Mouse (Mus musculus) lung, postnatal 25 days (tissue): ENCODE measurements at regions not wholly inside any gene's neighbourhood (a gene's known extent, or its start where the extent isn't known, plus 50 kb on each side); places are given as distances from the start of the nearest gene placed in this dataset.
"Not testable (repeated sequence)": the region's sequence is repeated elsewhere in the genome, so short reads cannot be mapped to it uniquely, and the experiment has no call there.

Experiments
- DNase-seq: peaks from one replicate; pipeline ENCODE4 v3.0.0; 2022; ENCODE audit warnings: low spot score

DNA sequence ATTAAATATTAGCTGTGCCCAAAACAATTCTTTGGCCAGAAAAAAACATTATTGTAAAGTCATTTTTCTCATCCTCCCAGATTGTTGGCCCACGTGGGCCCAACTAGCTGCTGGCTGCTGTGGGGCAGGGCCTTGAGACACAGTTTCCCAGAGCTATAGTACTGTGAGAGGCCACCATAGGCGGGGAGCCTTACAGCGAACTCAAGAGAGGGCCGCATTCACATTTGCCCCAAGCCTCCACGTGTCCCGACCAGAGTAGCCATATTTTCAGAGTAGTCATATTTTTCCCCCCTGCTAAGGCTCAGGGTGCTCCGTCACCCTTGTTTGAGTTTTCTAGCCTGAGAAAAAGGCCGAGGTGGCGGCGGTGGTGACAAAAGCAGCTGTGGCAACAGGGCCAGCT, 826.3 kb downstream of the Dad1 start:
- not testable (repeated sequence) for DNase-seq

DNA sequence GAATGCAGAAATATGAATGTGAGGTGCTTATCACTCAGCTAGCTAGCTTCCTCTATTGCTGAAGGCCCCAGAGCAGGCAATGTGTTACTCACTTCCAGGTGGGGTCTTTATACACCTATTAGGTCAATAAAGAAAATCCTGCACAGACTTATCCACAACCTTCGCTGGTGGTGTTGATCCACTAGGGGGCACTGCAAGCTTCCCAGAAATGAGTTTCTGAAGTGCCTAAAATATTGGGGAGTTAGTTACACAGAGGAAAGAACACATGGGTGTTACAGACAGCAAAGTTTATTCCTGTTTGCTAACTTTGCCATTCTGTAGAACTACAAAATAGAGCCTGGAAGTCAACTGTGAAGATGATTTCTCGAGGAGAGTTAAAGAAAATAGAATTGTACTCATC, 836.9 kb downstream of the Dad1 start:
- DNase-seq = not testable (repeated sequence)

DNA sequence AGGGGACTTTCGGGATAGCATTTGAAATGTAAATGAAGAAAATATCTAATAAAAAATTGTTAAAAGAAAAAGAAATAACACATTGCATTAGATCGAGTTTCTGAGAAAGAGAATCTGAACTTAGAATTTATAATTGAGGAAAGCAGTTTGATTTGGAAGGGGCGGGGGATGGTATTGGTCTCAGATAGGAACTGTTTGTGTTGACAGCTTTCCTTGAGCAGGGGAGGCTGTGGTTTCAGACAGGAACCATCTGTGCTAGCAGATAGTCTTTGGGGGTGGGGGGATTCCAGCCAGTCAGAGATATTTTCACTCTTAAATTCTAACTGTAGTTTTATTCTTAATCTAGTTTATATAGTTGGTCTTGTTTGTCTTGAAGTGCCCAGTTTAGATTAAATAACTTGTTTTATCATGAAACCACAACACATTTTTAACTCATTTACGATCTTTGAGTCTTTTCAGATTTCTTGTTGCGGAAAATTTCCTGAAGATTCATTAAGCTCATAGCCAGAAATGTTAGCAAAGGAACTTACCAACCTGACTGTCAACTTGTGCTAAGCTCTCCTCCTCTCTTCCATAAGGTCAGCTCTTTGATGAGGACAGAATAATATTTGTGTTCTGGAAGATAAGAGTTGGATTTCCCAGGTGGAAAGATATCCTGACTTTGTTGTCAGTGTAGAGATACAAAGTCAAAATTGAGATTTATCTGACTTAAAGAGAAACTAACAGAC, 846.2 kb downstream of the Dad1 start:
- DNase-seq = not testable (repeated sequence)

DNA sequence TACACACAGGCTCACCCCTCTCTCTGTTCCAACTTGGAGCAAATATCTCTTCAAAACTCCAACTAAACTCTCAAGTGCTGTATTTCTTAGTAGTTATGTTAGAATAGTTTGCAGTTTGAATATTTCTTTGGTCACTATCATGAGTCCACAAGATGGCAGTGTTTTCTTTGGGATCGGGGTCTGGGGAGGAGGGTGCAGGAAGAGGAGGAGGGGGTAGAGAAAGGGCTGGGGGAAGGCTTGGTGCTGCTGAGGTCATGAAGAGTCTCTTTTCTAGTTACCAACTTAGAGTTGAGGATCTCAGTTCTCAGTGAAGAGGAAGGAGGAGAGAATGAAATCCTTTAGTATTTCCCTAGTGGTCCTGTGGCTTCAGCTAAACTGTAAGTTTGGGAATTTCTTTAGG, 863.6 kb downstream of the Dad1 start:
- DNase-seq = not testable (repeated sequence)

GRCm38 (mm10) chr14:53374591-53374990, 879.0 kb upstream of the Olfr1507 start:
- DNase-seq = not testable (repeated sequence)

- DNase-seq = not testable (repeated sequence)
Measured at GRCm38 (mm10) chr14:53373777-53374468, 878.4 kb upstream of the Olfr1507 start.

- DNase-seq = no peak
Measured at GRCm38 (mm10) chr14:53369776-53370175, 874.2 kb upstream of the Olfr1507 start.

DNA sequence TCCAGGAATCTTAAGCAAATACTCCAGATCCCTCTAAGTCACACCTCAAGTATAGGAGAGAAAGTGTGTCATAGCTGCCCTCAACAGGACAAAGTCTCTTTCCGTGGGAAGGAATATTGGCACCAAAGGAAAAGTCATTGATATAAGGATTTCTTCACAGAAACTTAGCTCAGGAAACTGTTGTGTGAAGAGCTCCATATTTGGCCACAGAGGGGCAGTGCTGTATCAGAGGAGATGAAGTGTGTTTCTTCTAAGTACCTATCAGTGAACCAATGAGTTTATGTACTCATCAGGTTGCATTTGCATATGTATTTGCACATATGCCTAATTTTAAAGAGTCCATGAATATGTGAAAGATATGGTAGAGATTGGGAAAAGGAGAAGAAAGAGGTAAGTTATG, 871.9 kb upstream of the Olfr1507 start:
- not testable (repeated sequence) for DNase-seq

DNA sequence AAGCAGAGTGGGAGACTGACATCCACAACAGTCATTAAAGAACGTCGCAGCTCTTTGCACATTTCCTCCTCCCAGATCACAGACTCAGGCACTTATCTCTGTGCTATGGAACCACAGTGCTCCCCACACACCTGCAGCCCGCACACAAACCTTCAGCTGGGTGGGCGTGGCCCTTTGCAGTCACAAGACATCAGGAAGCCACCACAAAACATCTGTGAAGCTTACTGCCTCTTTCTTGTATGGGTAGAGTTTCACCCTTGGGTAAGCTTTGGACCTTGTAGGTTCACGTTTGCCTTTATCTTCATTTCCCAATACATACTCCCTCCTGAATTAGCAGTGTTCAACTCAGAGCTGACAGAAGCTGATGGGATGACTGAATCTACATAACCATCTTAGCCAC, 868.4 kb upstream of the Olfr1507 start:
- not testable (repeated sequence) for DNase-seq

DNA sequence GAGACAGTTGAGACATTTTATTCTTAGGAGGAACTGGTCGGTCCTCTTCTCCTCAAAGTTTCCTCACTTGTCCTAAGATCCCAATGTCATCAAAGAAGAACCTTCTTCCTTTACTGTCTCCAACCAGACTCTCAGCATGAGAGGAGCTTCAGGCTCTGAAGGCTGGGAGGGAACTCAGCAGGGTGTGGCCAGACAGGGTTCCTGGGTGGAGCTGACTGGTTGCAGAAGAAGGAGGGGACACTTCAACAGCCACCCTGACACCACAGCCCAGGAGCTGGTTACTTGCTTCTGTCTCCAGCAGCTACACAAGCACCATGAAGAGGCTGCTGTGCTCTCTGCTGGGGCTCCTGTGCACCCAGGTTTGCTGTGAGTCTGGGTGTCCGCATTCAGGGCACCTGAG, 866.5 kb upstream of the Olfr1507 start:
- DNase-seq = not testable (repeated sequence)

GRCm38 (mm10) chr14:53357498-53357897, 861.9 kb upstream of the Olfr1507 start:
- not testable (repeated sequence) for DNase-seq

DNA sequence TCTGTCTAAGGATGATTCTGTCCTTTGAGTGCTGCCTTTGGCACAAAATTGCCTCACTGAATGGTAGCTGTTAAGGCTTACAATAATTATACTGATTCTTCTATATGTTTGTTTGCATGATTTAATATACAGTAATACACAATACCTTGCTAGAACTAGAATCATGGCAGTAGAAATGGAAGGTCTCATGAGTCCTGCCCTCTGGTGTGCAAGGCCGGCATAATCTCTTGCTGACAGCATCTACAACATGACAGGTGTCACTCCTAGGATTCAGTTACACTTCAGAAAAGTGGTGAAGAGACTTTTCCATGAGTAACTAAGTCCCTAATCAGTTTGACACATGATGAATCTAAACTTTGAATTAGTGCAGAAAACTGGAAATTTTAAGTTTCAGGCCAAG, 861.2 kb upstream of the Olfr1507 start:
- not testable (repeated sequence) for DNase-seq

DNA sequence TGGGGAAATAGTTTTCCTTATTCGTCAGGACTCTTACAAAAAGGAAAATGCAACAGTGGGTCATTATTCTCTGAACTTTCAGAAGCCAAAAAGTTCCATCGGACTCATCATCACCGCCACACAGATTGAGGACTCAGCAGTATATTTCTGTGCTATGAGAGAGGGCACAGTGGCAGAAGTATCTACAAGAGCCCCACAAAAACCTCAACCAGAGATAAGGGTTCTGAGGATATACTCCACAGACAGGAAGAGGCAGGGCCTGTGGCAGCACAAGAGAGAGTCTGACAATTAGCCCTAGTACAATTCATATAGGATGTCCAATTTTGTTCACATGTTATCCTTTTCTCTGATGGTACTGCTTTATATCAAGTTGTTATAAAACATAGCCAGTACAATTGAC, 855.9 kb upstream of the Olfr1507 start:
- not testable (repeated sequence) for DNase-seq

GRCm38 (mm10) chr14:53350780-53351179, 855.2 kb upstream of the Olfr1507 start:
- DNase-seq = not testable (repeated sequence)

DNA sequence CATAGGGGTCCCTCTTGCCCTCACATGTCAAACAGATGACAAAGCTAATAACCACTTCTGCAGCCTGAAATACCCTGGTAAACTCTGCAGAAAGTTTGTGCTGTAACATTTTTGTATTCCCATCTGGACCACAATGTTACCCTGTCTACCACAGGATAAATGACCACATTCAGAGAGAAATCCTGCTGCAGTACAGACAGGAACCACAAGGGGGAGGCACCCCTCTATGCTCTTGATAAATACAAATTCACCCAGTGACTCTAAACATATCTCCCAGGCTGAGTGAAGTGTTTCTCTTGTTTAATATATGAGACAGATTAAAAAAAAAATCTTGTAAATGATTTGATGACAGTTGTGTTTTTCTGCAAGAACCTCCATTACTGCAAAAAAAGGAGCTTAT, 853.6 kb upstream of the Olfr1507 start:
- DNase-seq = not testable (repeated sequence)

DNA sequence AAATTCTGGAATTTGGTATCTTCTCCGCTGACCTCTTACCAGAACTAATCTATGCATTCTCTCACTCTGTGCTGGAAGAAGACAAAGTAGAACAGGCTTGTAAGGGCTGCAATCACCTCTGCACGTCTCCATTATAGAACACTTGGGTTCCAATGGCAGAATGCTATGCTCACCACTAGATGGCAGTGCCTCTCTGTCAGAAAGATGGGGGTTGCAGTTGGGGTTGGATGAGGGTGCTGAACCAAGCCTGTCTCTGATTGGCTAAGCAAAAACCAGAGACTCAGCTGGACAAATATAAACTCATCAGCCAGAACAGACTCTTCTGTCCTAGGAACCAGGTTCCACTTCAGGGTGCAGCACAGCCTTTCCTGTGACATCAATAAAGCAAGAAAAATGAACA, 850.0 kb upstream of the Olfr1507 start:
- not testable (repeated sequence) for DNase-seq

GRCm38 (mm10) chr14:53343849-53344248, 848.3 kb upstream of the Olfr1507 start:
- DNase-seq = not testable (repeated sequence)

DNA sequence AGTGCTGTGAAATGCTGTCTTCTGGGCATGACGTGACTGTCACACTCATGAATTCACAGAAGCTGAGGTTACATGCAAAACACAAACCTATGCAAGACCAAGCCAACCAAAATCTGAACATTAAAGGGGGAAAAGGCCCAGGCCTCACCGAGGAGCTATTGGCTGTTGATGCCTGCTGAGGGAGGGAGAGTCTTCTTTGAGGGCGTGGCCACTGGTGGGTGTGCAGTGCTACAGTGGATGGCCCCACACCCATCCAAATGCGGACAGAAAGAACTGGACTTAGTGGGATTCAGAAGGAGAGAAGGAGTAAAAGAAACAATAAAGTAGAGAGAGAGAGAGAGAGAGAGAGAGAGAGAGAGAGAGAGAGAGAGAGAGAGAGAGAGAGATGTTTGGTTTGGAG, 843.6 kb upstream of the Olfr1507 start:
- not testable (repeated sequence) for DNase-seq

GRCm38 (mm10) chr14:53337446-53337845, 841.9 kb upstream of the Olfr1507 start:
- not testable (repeated sequence) for DNase-seq

- DNase-seq = not testable (repeated sequence)
Measured at GRCm38 (mm10) chr14:53336705-53337104, 841.2 kb upstream of the Olfr1507 start.

DNA sequence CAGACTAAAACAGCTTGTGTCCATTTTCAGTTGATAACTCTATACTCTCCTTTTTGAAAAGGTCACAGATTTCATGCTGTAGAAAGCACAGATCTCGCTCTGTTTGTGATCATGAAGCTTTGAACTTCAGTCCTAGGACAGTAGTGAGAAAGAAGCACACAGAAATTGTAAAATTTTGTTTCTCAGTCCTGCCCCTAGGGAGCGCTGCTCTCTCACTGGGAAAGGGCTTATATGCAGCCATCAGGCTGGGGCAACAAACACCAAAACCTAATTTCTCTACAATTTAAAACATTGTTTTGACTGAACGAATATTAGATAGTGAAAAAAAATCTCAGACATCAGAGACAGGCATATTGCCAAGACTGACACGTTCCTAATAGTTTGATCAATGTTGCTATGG, 838.9 kb upstream of the Olfr1507 start:
- not testable (repeated sequence) for DNase-seq

DNA sequence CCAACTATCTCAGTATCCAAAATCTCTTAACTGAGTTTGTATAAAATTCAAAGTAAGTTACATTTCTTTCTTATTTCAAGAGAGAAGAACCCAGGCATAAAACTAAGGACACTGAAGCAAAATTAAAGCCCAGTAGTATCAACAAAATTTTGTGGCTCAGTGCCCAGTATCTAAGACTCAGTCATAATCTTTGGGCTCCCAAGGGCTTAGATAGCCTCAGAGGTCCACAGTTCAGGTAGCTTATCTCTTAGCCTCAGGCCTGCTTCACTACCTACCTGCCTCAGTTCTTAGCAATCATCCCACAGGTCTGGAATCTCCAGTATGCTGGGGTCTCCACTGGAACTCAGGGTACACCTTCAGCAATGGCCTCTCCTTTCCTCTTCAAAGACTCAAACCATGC, 835.6 kb upstream of the Olfr1507 start:
- not testable (repeated sequence) for DNase-seq

GRCm38 (mm10) chr14:53324367-53324766, 828.8 kb upstream of the Olfr1507 start:
- not testable (repeated sequence) for DNase-seq
